8 mouse cellular contexts compared by ENCODE assay signal in the genomic region with DNA sequence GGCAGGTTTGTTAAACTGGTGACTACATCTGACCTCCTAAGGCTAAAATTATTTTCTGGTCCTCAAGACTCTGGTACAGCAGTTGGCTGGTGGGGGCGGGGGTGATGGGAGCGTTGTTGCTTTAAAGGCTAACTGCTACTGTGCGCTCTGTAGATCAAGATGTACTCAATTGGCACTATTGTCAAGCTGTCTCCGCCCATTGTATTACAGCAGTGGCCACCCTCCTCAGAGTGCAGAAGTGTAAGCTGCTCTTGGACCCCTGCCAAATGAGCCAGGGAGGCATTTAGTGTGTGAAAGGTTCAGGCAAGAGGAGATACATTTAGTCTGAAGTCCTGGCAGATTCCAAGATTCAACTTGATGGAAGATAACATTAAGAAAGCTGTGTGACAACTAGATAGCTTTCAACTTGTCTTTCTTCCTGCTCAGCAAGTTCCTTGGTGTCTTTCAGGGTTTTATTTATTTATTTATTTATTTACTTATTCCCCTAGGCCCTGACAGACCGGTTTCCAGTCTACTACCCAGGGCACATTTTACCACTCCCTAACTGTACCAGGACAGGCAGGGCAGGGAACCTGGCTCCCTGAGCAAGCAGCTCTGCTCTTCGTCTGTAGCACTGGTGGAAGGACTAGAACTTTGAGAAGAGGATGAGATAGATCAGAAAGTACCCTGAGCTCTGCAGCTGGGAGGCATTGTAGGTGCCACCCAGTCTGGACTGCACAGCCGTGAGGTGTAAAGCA.
DNase-seq lines count a peak whose midpoint lies in the region; ATAC-seq and TF ChIP-seq lines count a peak whose summit lies in the region.
"Had no signal": no experiment of that assay in that cellular context is flagged by ENCODE, and none has a peak within 500 bp of the region (broad histone marks: within the 10 kb centered on the region; RNA-seq: fewer than 3 reads in every experiment).

No protein-coding gene starts in this region.

- H3K36me3 ChIP-seq in liver, postnatal 0 days (replicated peaks; ENCODE audit: insufficient read depth, low read length), result no peaks in the 10 kb centered on the region
- no peaks in the 10 kb centered on the region for H3K36me3 ChIP-seq in liver, embryonic 11.5 days (ENCODE audit: control insufficient read depth, insufficient read depth, low read length)
- H3K36me3 ChIP-seq in heart, embryonic 10.5 days, result no peaks in the 10 kb centered on the region
- H3K36me3 ChIP-seq in neural tube, embryonic 15.5 days, result no peaks in the 10 kb centered on the region
- H3K36me3 ChIP-seq: limb, embryonic 15.5 days had no signal

- no peak for TF ChIP-seq CTCF in liver, postnatal 0 days (IDR thresholded peaks at IDR 0.05; ENCODE audit: low read depth)
- no peak for TF ChIP-seq CTCF in cerebellum, adult 2 months (IDR thresholded peaks at IDR 0.05; ENCODE audit: borderline replicate concordance, insufficient read depth, low read depth, low read length)
- no peak for TF ChIP-seq CTCF in layer of hippocampus, adult 2 months (conservative IDR thresholded peaks at IDR 0.05)

- no peak overlapping the region for H3K27ac ChIP-seq in liver, postnatal 0 days (ENCODE audit: low read depth)
- H3K27ac ChIP-seq in liver, embryonic 11.5 days (ENCODE audit: low read depth, low read length), result no peak overlapping the region
- H3K27ac ChIP-seq in cerebellum, adult 2 months (ENCODE audit: insufficient read depth, low read length), result peak overlapping the region; percentile 24; the same call in 1 of the 2 replicates
- H3K27ac ChIP-seq in heart, embryonic 10.5 days, result peak overlapping the region; percentile 67; the same call in 1 of the 2 replicates
- H3K27ac ChIP-seq in layer of hippocampus, adult 2 months, result peak overlapping the region; percentile 96
- H3K27ac ChIP-seq in neural tube, embryonic 15.5 days (replicated peaks), result no peak overlapping the region
- H3K27ac ChIP-seq: limb, embryonic 15.5 days had no signal

- H3K4me1 ChIP-seq in liver, postnatal 0 days (ENCODE audit: insufficient read depth), result peaks cover 9% of the 10 kb centered on the region; the same call in 1 of the 2 replicates
- peaks cover 9% of the 10 kb centered on the region; the same call in 1 of the 2 replicates for H3K4me1 ChIP-seq in liver, embryonic 11.5 days (replicated peaks; ENCODE audit: control insufficient read depth, insufficient read depth, low read length)
- H3K4me1 ChIP-seq in cerebellum, adult 2 months (ENCODE audit: control insufficient read depth, insufficient read depth, low read length), result peaks cover 16% of the 10 kb centered on the region
- peaks cover 46% of the 10 kb centered on the region for H3K4me1 ChIP-seq in heart, embryonic 10.5 days
- peaks cover 35% of the 10 kb centered on the region for H3K4me1 ChIP-seq in neural tube, embryonic 15.5 days

- TF ChIP-seq EP300 in liver, postnatal 0 days (IDR thresholded peaks at IDR 0.05; ENCODE audit: low read depth), result no peak

- no peak overlapping the region for H3K9ac ChIP-seq in liver, postnatal 0 days (replicated peaks)
- no peak overlapping the region for H3K9ac ChIP-seq in liver, embryonic 11.5 days (ENCODE audit: low read depth, low read length)
- no peak overlapping the region for H3K9ac ChIP-seq in neural tube, embryonic 15.5 days (replicated peaks)
- H3K9ac ChIP-seq: limb, embryonic 15.5 days had no signal

- TF ChIP-seq POLR2A in cerebellum, adult 2 months (IDR thresholded peaks at IDR 0.05; ENCODE audit: borderline replicate concordance, insufficient read depth, low read length), result no peak

- ATAC-seq in liver, postnatal 0 days, result no peak
- ATAC-seq in liver, embryonic 11.5 days (replicated peaks; ENCODE audit: low FRiP score), result no peak
- ATAC-seq in neural tube, embryonic 15.5 days (ENCODE audit: low FRiP score), result no peak
- no peak for ATAC-seq in megakaryocyte-erythroid progenitor cell, adult 5-6 weeks (replicated peaks; ENCODE audit: low FRiP score, low TSS enrichment, poor library complexity, severe bottlenecking)

- DNase-seq in liver, postnatal 0 days, result peak; percentile 29
- no peak for DNase-seq in liver, embryonic 11.5 days (ENCODE audit: low spot score)
- peak; percentile 57 to 59 for DNase-seq in cerebellum, adult 2 months
- DNase-seq in heart, embryonic 10.5 days (ENCODE audit: low spot score), result no peak
- DNase-seq in layer of hippocampus, adult 2 months (ENCODE audit: low spot score in 2 of 2), result peak in 1 of 2 experiments; percentile 21

- H3K4me2 ChIP-seq in liver, postnatal 0 days (ENCODE audit: low read depth, low read length), result no peak overlapping the region
- no peak overlapping the region for H3K4me2 ChIP-seq in liver, embryonic 11.5 days
- H3K4me2 ChIP-seq in neural tube, embryonic 15.5 days, result peak overlapping the region; percentile 73
- H3K4me2 ChIP-seq: limb, embryonic 15.5 days had no signal

- H3K9me3 ChIP-seq in liver, postnatal 0 days (ENCODE audit: low read length), result no peaks in the 10 kb centered on the region
- H3K9me3 ChIP-seq in liver, embryonic 11.5 days (ENCODE audit: control insufficient read depth, low read length), result no peaks in the 10 kb centered on the region
- H3K9me3 ChIP-seq in heart, embryonic 10.5 days, result no peaks in the 10 kb centered on the region
- no peaks in the 10 kb centered on the region for H3K9me3 ChIP-seq in neural tube, embryonic 15.5 days (replicated peaks)
- H3K9me3 ChIP-seq: limb, embryonic 15.5 days had no signal

- WGBS in liver, postnatal 0 days (ENCODE audit: insufficient replicate concordance), result 60% methylated on average over 7 of the region's 7 CpGs
- WGBS in liver, embryonic 11.5 days, result 63% methylated on average over 7 of the region's 7 CpGs
- 33% methylated on average over 7 of the region's 7 CpGs for WGBS in cerebellum, adult 2 months
- WGBS in heart, embryonic 10.5 days, result 39% methylated on average over 7 of the region's 7 CpGs
- WGBS in neural tube, embryonic 15.5 days, result 25% methylated on average over 7 of the region's 7 CpGs

- H3K4me3 ChIP-seq in liver, postnatal 0 days (ENCODE audit: low read depth, low read length), result no peak overlapping the region
- H3K4me3 ChIP-seq in liver, embryonic 11.5 days (ENCODE audit: low read depth, low read length), result no peak overlapping the region
- H3K4me3 ChIP-seq in cerebellum, adult 2 months (replicated peaks; ENCODE audit: insufficient read depth, low read depth, low read length), result peak overlapping the region; percentile 22
- H3K4me3 ChIP-seq in heart, embryonic 10.5 days, result no peak overlapping the region
- peak overlapping the region; percentile 63 for H3K4me3 ChIP-seq in layer of hippocampus, adult 2 months
- H3K4me3 ChIP-seq in neural tube, embryonic 15.5 days (replicated peaks), result no peak overlapping the region
- H3K4me3 ChIP-seq: limb, embryonic 15.5 days had no signal

- H3K27me3 ChIP-seq in liver, postnatal 0 days (ENCODE audit: insufficient read depth, low read length), result peaks cover 15% of the 10 kb centered on the region
- H3K27me3 ChIP-seq in liver, embryonic 11.5 days (replicated peaks; ENCODE audit: control insufficient read depth, insufficient read depth, low read length), result peaks cover 31% of the 10 kb centered on the region
- no peaks in the 10 kb centered on the region for H3K27me3 ChIP-seq in cerebellum, adult 2 months (ENCODE audit: control insufficient read depth, insufficient read depth, low read length)
- H3K27me3 ChIP-seq in heart, embryonic 10.5 days (ENCODE audit: insufficient read depth, poor library complexity, severe bottlenecking), result peaks cover 29% of the 10 kb centered on the region
- no peaks in the 10 kb centered on the region for H3K27me3 ChIP-seq in neural tube, embryonic 15.5 days (replicated peaks)

Comparison
In these comparisons a context has a peak if more than half of its experiments do, and no peak if none do; other contexts are left out.
1. DNase-seq: peak in liver, postnatal 0 days (single experiment) and cerebellum, adult 2 months (2 of 2); none in liver, embryonic 11.5 days (single experiment) and heart, embryonic 10.5 days (single experiment).
2. H3K27ac ChIP-seq: peak in cerebellum, adult 2 months (single experiment), heart, embryonic 10.5 days (single experiment) and layer of hippocampus, adult 2 months (single experiment); none in liver, postnatal 0 days (single experiment), liver, embryonic 11.5 days (single experiment) and neural tube, embryonic 15.5 days (single experiment).
3. H3K4me3 ChIP-seq: peak in cerebellum, adult 2 months (single experiment) and layer of hippocampus, adult 2 months (single experiment); none in liver, postnatal 0 days (single experiment), liver, embryonic 11.5 days (single experiment), heart, embryonic 10.5 days (single experiment) and neural tube, embryonic 15.5 days (single experiment).